Mouse (Mus musculus) lung, adult 2 months (tissue): ENCODE results near the gene Cemip2. TPM values are rescaled to one million over a fixed set of nuclear protein-coding genes. Genes with fewer than 3 reads are reported as not detected.

Source experiments
- DNase-seq: peaks from one replicate; pipeline ENCODE4 v3.0.0; 2022
- H3K4me1 ChIP-seq: fragments of 200-500 bp; 2 replicates; pipeline ENCODE4 v1.6.1; 2011; ENCODE audit warnings: low read length; ENCODE audit not compliant: control insufficient read depth, insufficient read depth
- H3K4me3 ChIP-seq: fragments of 200-500 bp; replicated peaks from 2 replicates; pipeline ENCODE3; 2011; ENCODE audit warnings: low read depth, mild to moderate bottlenecking, control low read depth, low read length; ENCODE audit errors: extremely low read depth
- CTCF ChIP-seq: fragments of 200-500 bp; IDR thresholded peaks from 2 replicates; pipeline ENCODE4 v1.5.1; 2011; ENCODE audit warnings: mild to moderate bottlenecking, low read length, control low read depth; ENCODE audit not compliant: insufficient read depth
- POLR2A ChIP-seq: fragments of 200-500 bp; IDR thresholded peaks from 2 replicates; pipeline ENCODE4 v1.6.1; 2011; ENCODE audit warnings: low read depth, mild to moderate bottlenecking, control low read depth, low read length, borderline replicate concordance; ENCODE audit errors: extremely low read depth
- WGBS: fragments of 180-500 bp; shearing (Covaris S2); methylation state at CpG from one replicate; pipeline ENCODE4 v1.1.7; 2018; 5-methylcytosine and 5-hydroxymethylcytosine counted together
- polyA plus RNA-seq: library from polyadenylated mRNA; depleted of rRNA; stranded (reverse); fragments of >200 nt; gene quantifications from 2 replicates; pipeline ENCODE4 v1.2.3, GENCODE M21; 2012; rRNA removed

Gene Cemip2
- polyA plus RNA-seq, 1 experiment = 33.8 TPM

DNA sequence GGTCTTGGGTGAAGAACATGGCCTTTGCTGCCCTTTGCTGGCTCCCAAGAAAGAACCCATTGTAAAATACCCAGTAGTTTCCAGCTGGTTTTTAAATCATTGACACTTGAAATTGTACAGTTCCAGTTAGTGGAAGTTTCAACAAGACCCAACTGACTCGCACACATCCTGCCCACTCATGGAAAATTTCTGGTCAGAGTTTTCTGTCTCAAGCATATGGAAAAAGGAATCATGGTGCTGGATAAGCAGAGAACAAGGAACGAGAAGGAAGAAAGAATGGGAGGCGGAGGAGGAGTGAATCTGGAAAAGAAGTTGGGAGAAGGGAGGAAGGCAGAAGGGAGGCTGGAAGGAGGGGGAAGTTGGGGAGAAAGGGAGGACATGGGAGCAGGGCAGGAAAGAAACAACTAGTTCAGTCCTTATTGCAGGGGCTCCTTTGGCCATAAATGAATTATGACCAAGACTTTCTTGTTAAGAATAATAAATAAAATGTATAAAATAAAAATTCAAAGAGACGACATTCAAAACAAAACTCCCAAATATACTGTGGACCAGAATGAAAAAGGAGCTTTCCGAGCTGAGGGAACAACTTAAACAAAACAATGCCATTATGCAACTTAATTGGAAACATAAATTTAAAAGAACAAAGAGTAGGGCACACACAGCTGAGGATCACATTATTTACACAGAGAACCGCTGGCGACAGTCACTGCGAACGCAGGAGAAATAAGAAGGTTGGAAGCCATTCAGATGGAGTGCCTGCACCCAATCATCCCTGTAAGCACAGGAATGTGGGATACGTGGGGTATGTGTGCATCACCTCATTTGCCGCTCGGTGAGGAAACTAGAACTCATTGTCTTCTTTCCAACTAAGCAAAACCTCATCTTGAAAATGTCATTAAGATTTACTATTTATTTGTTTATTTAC, 120.1 kb downstream of the Cemip2 start:
- Histone ChIP-seq H3K4me3 (no peak overlapping the region), H3K4me1 (peaks cover 10% of the 10 kb centered on the region)
- DNase-seq = no peak
- TF ChIP-seq CTCF (no peak), POLR2A (no peak)
- WGBS = 56% methylated on average over 12 of the region's 12 CpGs

Other genes with a start within 250 kb of the Cemip2 start
- gene 1110059E24Rik, start 125.4 kb upstream of the Cemip2 start, polyA plus RNA-seq = 3.5 and 6.1 TPM in 2 replicates
- 11.9 and 12.6 TPM in 2 replicates for gene Abhd17b, start 125.2 kb upstream of the Cemip2 start, polyA plus RNA-seq